Mouse (Mus musculus): ENCODE measurements at regions not wholly inside any gene's neighbourhood (a gene's known extent, or its start where the extent isn't known, plus 50 kb on each side); places are given as distances from the start of the nearest gene placed in this dataset.
"Not testable (repeated sequence)": the region's sequence is repeated elsewhere in the genome, so short reads cannot be mapped to it uniquely, and the experiment has no call there.

DNA sequence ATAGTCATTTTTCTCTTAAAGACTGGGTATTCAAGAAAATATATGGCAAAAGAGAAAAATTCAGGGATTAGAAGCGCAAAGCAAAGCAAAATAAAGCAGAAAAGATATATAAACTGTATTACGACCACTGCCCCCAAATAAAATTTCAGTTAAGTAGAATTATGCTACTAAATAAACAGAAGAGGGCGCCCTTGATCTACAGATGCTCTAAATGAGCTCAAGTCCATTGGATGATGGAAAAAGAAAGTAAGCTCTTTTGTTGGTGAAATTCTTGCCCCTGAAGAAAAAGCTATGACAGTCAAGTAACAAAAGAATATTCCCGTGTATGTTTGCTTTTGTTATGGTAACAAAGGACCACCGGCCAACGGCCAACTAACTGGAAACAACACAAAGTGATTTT lies 165.5 kb upstream of the Stk26 start:
- H3K4me1 ChIP-seq (replicated peaks; ENCODE audit: control insufficient read depth, insufficient read depth, low read length), result no peaks in the 10 kb centered on the region

GRCm38 (mm10) chrX:50657835-50658565 lies 182.8 kb upstream of the Stk26 start:
- H3K9ac ChIP-seq, result no peak overlapping the region

More for the DNA sequence above, 165.5 kb upstream of the Stk26 start:
- Histone ChIP-seq H3K27ac (no peak overlapping the region), H3K9me3 (ENCODE audit: control insufficient read depth, low read length) (no peaks in the 10 kb centered on the region), H3K27me3 (ENCODE audit: control insufficient read depth, insufficient read depth, low read length) (no peaks in the 10 kb centered on the region), H3K9ac (no peak overlapping the region), H3K4me3 (replicated peaks; ENCODE audit: low read length) (no peak overlapping the region), H3K4me2 (replicated peaks) (no peak overlapping the region), H3K36me3 (replicated peaks; ENCODE audit: control insufficient read depth, insufficient read depth) (no peaks in the 10 kb centered on the region)
- DNase-seq (ENCODE audit: low spot score), result peak; percentile 76
- ATAC-seq (ENCODE audit: low FRiP score), result no peak
- WGBS, result 29% methylated on average over 6 of the region's 6 CpGs

DNA sequence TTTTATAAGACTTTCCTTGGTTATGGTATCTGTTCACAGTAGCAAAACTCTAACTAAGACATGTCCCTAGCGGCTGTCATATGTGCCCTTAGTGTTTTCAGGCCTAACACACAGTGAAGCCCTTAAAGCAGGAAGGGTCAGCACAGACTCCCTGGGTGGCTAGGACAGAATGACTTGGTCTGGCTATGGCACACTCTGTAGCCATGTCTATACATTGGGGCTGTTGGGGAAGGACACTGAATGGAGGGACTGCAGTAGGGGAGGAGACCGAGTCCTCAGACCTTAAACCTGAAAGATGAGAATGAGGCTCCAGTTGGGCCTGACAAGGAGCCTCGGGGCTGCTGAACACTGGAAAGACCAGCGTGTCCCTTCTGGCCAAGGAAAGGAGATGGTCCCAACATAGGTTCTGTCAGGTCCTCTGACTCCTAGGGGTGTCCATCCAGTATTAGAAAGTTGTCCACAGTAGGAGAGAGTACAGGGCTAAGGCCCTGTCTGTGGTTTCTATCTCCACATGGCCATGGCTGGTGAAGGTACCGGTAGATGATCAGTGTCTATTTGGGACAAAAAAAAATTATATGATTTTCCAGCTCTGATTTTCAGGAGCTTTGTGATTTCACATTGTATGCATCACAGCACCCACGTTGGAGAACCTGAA lies 183.5 kb upstream of the Stk26 start:
- DNase-seq (ENCODE audit: low spot score) (no peak), ATAC-seq (ENCODE audit: low FRiP score) (no peak; the same call in 1 of the 2 replicates)
- Histone ChIP-seq H3K27ac (no peak overlapping the region), H3K27me3 (ENCODE audit: control insufficient read depth, insufficient read depth, low read length) (no peaks in the 10 kb centered on the region), H3K9ac (no peak overlapping the region), H3K4me1 (replicated peaks; ENCODE audit: control insufficient read depth, insufficient read depth, low read length) (no peaks in the 10 kb centered on the region), H3K4me2 (replicated peaks) (no peak overlapping the region), H3K36me3 (replicated peaks; ENCODE audit: control insufficient read depth, insufficient read depth) (no peaks in the 10 kb centered on the region), H3K4me3 (replicated peaks; ENCODE audit: low read length) (no peak overlapping the region), H3K9me3 (ENCODE audit: control insufficient read depth, low read length) (no peaks in the 10 kb centered on the region)
- 82% methylated on average over 6 of the region's 6 CpGs for WGBS

More at GRCm38 (mm10) chrX:50657835-50658565, 182.8 kb upstream of the Stk26 start:
- Histone ChIP-seq H3K4me3 (replicated peaks; ENCODE audit: low read length) (no peak overlapping the region), H3K4me2 (replicated peaks) (peak overlapping the region; percentile 29; the same call in 1 of the 2 replicates), H3K27me3 (ENCODE audit: control insufficient read depth, insufficient read depth, low read length) (no peaks in the 10 kb centered on the region), H3K4me1 (replicated peaks; ENCODE audit: control insufficient read depth, insufficient read depth, low read length) (no peaks in the 10 kb centered on the region), H3K9me3 (ENCODE audit: control insufficient read depth, low read length) (no peaks in the 10 kb centered on the region), H3K36me3 (replicated peaks; ENCODE audit: control insufficient read depth, insufficient read depth) (no peaks in the 10 kb centered on the region), H3K27ac (peak overlapping the region; percentile 54; the same call in 1 of the 2 replicates)
- DNase-seq (ENCODE audit: low spot score) (peak; percentile 81), ATAC-seq (ENCODE audit: low FRiP score) (peak; percentile 88)
- 39% methylated on average over 9 of the region's 9 CpGs for WGBS

DNA sequence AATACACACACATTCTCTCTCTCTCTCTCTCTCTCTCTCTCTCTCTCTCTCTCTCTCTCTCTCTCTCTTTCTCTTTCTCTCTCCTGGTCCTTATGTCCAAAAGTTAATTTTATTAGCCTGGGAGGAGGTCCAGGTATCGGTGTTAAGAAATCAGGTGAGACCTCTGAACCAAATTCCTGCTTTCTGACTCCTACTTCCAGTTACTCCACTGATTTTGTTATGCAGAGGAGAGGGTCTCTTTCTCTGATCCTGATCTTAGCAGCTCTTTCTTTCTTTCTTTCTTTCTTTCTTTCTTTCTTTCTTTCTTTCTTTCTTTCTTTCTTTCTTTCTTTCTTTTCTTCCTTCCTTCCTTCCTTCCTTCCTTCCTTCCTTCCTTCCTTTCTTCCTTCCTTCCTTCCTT lies 185.5 kb upstream of the Stk26 start:
- not testable (repeated sequence) for H3K4me3 ChIP-seq (replicated peaks; ENCODE audit: low read length); H3K36me3 ChIP-seq (replicated peaks; ENCODE audit: control insufficient read depth, insufficient read depth); H3K4me2 ChIP-seq (replicated peaks); DNase-seq (ENCODE audit: low spot score); H3K9ac ChIP-seq; H3K27ac ChIP-seq; ATAC-seq (ENCODE audit: low FRiP score); H3K27me3 ChIP-seq (ENCODE audit: control insufficient read depth, insufficient read depth, low read length); H3K4me1 ChIP-seq (replicated peaks; ENCODE audit: control insufficient read depth, insufficient read depth, low read length); H3K9me3 ChIP-seq (ENCODE audit: control insufficient read depth, low read length)
- 94% methylated on average over 1 of the region's 1 CpGs for WGBS

DNA sequence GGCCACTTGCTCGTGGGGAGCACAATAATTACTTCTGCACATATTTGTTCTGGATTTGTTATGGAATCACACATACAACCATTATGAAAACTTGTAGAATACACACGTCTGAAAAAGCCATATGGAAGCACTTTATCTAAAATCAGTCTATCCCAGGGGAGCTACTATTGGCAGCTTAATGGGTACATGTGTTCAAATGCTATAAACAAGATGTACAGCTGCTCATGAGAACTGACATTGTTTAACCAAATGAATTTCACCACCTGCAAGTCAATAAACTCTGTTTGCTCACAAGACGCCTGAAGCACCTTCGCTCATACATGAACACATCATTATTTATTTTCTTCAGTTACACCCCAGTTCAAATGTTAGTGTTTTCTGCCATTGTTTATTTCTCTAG lies 199.5 kb upstream of the Stk26 start:
- H3K9me3 ChIP-seq (ENCODE audit: control insufficient read depth, low read length), result no peaks in the 10 kb centered on the region
- DNase-seq (ENCODE audit: low spot score), result no peak
- H3K27me3 ChIP-seq (ENCODE audit: control insufficient read depth, insufficient read depth, low read length), result no peaks in the 10 kb centered on the region
- H3K4me3 ChIP-seq (replicated peaks; ENCODE audit: low read length), result no peak overlapping the region
- no peak overlapping the region for H3K27ac ChIP-seq
- no peak overlapping the region for H3K9ac ChIP-seq
- no peaks in the 10 kb centered on the region for H3K4me1 ChIP-seq (replicated peaks; ENCODE audit: control insufficient read depth, insufficient read depth, low read length)
- H3K36me3 ChIP-seq (replicated peaks; ENCODE audit: control insufficient read depth, insufficient read depth), result no peaks in the 10 kb centered on the region
- 63% methylated on average over 4 of the region's 4 CpGs for WGBS
- H3K4me2 ChIP-seq (replicated peaks), result no peak overlapping the region
- no peak for ATAC-seq (ENCODE audit: low FRiP score)

GRCm38 (mm10) chrX:50635634-50636033 lies 205.2 kb upstream of the Stk26 start:
- peak; percentile 46 for ATAC-seq (ENCODE audit: low FRiP score)
- H3K4me2 ChIP-seq (replicated peaks), result peak overlapping the region; percentile 57
- peak overlapping the region; percentile 32; the same call in 1 of the 2 replicates for H3K27ac ChIP-seq
- H3K9me3 ChIP-seq (ENCODE audit: control insufficient read depth, low read length), result no peaks in the 10 kb centered on the region
- H3K4me1 ChIP-seq (replicated peaks; ENCODE audit: control insufficient read depth, insufficient read depth, low read length), result no peaks in the 10 kb centered on the region
- no peaks in the 10 kb centered on the region for H3K27me3 ChIP-seq (ENCODE audit: control insufficient read depth, insufficient read depth, low read length)
- no peak for DNase-seq (ENCODE audit: low spot score)
- WGBS, result 39% methylated on average over 6 of the region's 6 CpGs
- H3K36me3 ChIP-seq (replicated peaks; ENCODE audit: control insufficient read depth, insufficient read depth), result no peaks in the 10 kb centered on the region
- H3K9ac ChIP-seq, result peak overlapping the region; percentile 44; the same call in 1 of the 2 replicates
- H3K4me3 ChIP-seq (replicated peaks; ENCODE audit: low read length), result peak overlapping the region; percentile 49

DNA sequence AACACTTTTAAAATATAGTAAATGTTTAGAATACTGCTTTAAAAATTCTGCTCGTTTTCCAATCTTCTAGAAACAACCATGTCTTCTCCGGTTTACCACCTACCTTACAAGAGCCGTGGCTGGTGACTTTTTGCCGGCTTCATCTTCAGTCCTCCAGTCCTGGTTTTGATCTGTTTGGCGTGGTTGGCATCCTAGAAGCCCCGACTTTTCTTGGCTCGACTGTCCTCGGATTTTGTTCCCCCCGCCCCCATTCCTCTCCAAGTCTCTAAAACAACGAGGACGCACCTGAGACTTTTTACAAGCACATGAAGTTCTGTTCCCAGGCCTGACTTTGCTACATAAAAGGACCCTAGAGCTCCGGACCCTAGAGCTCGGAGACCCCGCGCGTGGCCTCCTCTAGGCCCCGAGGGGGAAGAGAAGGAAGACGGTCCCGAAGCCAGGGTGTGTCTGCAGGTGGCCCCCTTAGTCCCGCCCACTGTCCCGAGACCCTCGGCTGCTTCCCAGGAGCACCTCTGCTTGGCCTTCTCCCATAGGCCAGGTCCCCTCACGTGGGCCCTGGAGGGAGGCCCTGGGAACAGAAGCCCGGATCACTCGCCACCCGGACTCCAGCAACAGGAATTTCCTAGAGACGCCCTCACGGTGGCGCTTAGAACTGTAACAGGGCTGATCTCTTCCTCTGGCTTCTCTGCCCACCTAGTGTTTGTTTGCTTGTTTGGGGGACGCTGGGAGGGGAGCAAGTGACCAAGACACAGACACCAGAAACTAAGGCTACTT lies 205.8 kb upstream of the Stk26 start:
- Histone ChIP-seq H3K4me3 (replicated peaks; ENCODE audit: low read length) (peak overlapping the region; percentile 49), H3K4me2 (replicated peaks) (peak overlapping the region; percentile 57), H3K9ac (peak overlapping the region; percentile 44), H3K9me3 (ENCODE audit: control insufficient read depth, low read length) (no peaks in the 10 kb centered on the region), H3K27me3 (ENCODE audit: control insufficient read depth, insufficient read depth, low read length) (no peaks in the 10 kb centered on the region), H3K27ac (peak overlapping the region; percentile 32; the same call in 1 of the 2 replicates), H3K4me1 (replicated peaks; ENCODE audit: control insufficient read depth, insufficient read depth, low read length) (no peaks in the 10 kb centered on the region), H3K36me3 (replicated peaks; ENCODE audit: control insufficient read depth, insufficient read depth) (no peaks in the 10 kb centered on the region)
- ATAC-seq (ENCODE audit: low FRiP score) (peak; percentile 98), DNase-seq (ENCODE audit: low spot score) (peak; percentile 75)
- 22% methylated on average over 30 of the region's 30 CpGs for WGBS

DNA sequence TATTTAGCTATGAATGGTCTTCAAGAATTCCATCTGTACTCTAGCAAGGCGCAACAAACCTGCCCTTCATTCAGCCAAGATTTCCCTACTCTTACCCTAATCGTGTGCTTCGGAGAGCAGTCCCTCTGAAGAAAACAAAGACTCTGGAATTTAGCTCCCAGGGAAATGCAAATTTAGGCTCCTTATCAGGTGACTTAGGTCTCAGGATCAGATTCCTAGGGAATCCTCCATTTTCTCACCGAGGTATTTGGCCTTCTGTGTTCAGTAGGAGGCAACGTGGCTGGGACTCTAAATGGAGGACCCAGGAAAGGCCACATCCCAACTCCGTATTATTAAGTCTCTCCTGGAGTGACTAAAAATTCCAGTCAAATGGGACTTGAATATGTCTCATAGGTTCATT lies 204.2 kb upstream of the Olfr1324 start:
- H3K36me3 ChIP-seq (replicated peaks; ENCODE audit: control insufficient read depth, insufficient read depth), result no peaks in the 10 kb centered on the region
- H3K4me3 ChIP-seq (replicated peaks; ENCODE audit: low read length), result no peak overlapping the region
- H3K9me3 ChIP-seq (ENCODE audit: control insufficient read depth, low read length), result no peaks in the 10 kb centered on the region
- H3K9ac ChIP-seq, result no peak overlapping the region
- 37% methylated on average over 6 of the region's 6 CpGs for WGBS
- no peaks in the 10 kb centered on the region for H3K4me1 ChIP-seq (replicated peaks; ENCODE audit: control insufficient read depth, insufficient read depth, low read length)
- H3K27ac ChIP-seq, result no peak overlapping the region
- DNase-seq (ENCODE audit: low spot score), result no peak
- no peak overlapping the region for H3K4me2 ChIP-seq (replicated peaks)
- ATAC-seq (ENCODE audit: low FRiP score), result no peak
- H3K27me3 ChIP-seq (ENCODE audit: control insufficient read depth, insufficient read depth, low read length), result no peaks in the 10 kb centered on the region

DNA sequence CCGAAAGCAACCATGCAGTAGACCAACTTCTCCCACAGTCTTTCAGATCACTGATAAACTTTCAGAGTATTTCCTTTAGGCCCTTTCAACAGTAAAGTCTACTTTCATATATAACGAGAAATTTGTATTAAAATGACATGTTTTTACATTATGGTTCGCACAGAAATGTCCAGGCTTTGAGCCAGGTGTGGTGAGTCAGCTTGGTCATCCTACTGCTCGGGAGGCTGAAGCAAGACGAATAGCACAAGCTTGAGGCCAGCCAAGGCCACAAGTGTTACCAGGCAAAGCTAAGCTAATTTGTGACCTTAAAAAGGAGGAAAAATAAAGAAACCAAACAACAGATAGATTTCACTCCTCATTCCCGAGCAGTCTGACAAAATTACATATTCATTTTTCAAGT lies 197.0 kb upstream of the Olfr1324 start:
- Histone ChIP-seq H3K4me3 (replicated peaks; ENCODE audit: low read length) (no peak overlapping the region), H3K36me3 (replicated peaks; ENCODE audit: control insufficient read depth, insufficient read depth) (no peaks in the 10 kb centered on the region; the same call in 1 of the 2 replicates), H3K9me3 (ENCODE audit: control insufficient read depth, low read length) (no peaks in the 10 kb centered on the region), H3K4me1 (replicated peaks; ENCODE audit: control insufficient read depth, insufficient read depth, low read length) (no peaks in the 10 kb centered on the region), H3K27me3 (ENCODE audit: control insufficient read depth, insufficient read depth, low read length) (no peaks in the 10 kb centered on the region), H3K27ac (no peak overlapping the region), H3K9ac (no peak overlapping the region), H3K4me2 (replicated peaks) (no peak overlapping the region)
- 89% methylated on average over 6 of the region's 6 CpGs for WGBS
- ATAC-seq (ENCODE audit: low FRiP score), result no peak
- no peak for DNase-seq (ENCODE audit: low spot score)

Data from hindbrain, embryonic 14.5 days (tissue).